Mouse (Mus musculus) left cerebral cortex, adult 2 months (tissue): ENCODE measurements around the gene Syvn1. TPM values are rescaled to one million over a fixed set of nuclear protein-coding genes. Genes with fewer than 3 reads are reported as not detected.

Experiments
- DNase-seq, 2 experiments: peaks; one replicate each; pipeline ENCODE4 v3.0.0; 2021 to 2022; ENCODE audit warnings: low spot score in 2 of 2, mixed read lengths in 1 of 2; ENCODE audit errors: extremely low spot score in 1 of 2
- H3K27ac ChIP-seq: fragments of 200-600 bp; 2 replicates; pipeline ENCODE4 v1.8.1; 2022
- H3K4me3 ChIP-seq: fragments of 200-600 bp; 2 replicates; pipeline ENCODE4 v1.8.1; 2022
- CTCF ChIP-seq: fragments of 200-600 bp; IDR thresholded peaks from 2 replicates; pipeline ENCODE4 v1.8.1; 2022; ENCODE audit warnings: antibody characterized with exemption, mild to moderate bottlenecking, moderate library complexity
- intact Hi-C: fragments of 180-260 bp; cut with DNase I; formaldehyde crosslinking; loops from one replicate; pipeline ENCODE4 v1.15.1; 2025
- microRNA-seq, 2 experiments: library from miRNA; unstranded; fragments of <30 nt; microRNA quantifications; one replicate each; pipeline ENCODE4 v1.2.0; 2021
- total RNA-seq, 2 experiments: library from RNA; stranded (reverse); gene quantifications; 2 replicates each; pipeline ENCODE4 v1.2.3; 2021

Syvn1 gene
- total RNA-seq, 2 experiments from 2014 or later, result 45.7 to 45.8 TPM

- intact Hi-C loops, result no loop called here
- H3K4me3 ChIP-seq, result no peak overlapping the region
These were observed 55.9 kb downstream of the Syvn1 start for GRCm38 (mm10) chr19:6102169-6102853.

More at GRCm38 (mm10) chr19:6102169-6102853, 55.9 kb downstream of the Syvn1 start:
- DNase-seq, result no peak
- no peak overlapping the region for H3K27ac ChIP-seq
- TF ChIP-seq CTCF, result no peak

Small RNA genes lying within 50 kb of the gene (microRNA-seq; reads per million reads assigned to microRNA genes)
- 2.2 to 2.7 reads per million in 2 experiments for gene Mir6988

Other genes with a start within 250 kb of the Syvn1 start
- gene Frmd8, start 171.3 kb upstream of the Syvn1 start, total RNA-seq, result 10 to 100 TPM; 10.1 to 13.4 TPM
- 1 to 10 TPM; 2.5 to 2.7 TPM for gene Slc25a45, start 168.8 kb upstream of the Syvn1 start, total RNA-seq
- 1 to 10 TPM; 4.3 to 4.7 TPM for gene Tigd3, start 152.4 kb upstream of the Syvn1 start, total RNA-seq
- gene Dpf2, start 133.6 kb upstream of the Syvn1 start, total RNA-seq, result 100 to 1,000 TPM in 1 of 2 experiments, 10 to 100 TPM in 1; 94.8 to 100 TPM
- gene Cdc42ep2, start 121.8 kb upstream of the Syvn1 start, total RNA-seq, result 1 to 10 TPM; 4.7 to 4.9 TPM
- 1 to 10 TPM; 5.0 to 6.4 TPM for gene Pola2, start 82.4 kb upstream of the Syvn1 start, total RNA-seq
- gene Slc22a20, start 60.4 kb upstream of the Syvn1 start, total RNA-seq, result not detected
- gene Capn1, start 30.7 kb upstream of the Syvn1 start, total RNA-seq, result 10 to 100 TPM; 20.8 to 23.1 TPM
- 10 to 100 TPM; 40.9 to 41.3 TPM for gene Mrpl49, start 11.2 kb downstream of the Syvn1 start, total RNA-seq
- 100 to 1,000 TPM; 663 to 678 TPM for gene Fau, start 11.3 kb downstream of the Syvn1 start, total RNA-seq
- 10 to 100 TPM; 33.9 to 39.1 TPM for gene Znhit2, start 14.6 kb downstream of the Syvn1 start, total RNA-seq
- 10 to 100 TPM; 26.9 to 30.4 TPM for gene Tm7sf2, start 21.8 kb downstream of the Syvn1 start, total RNA-seq
- 100 to 1,000 TPM in 1 of 2 experiments, 10 to 100 TPM in 1; 85.3 to 101 TPM for gene Vps51, start 30.7 kb downstream of the Syvn1 start, total RNA-seq
- gene Tmem262, start 33.5 kb downstream of the Syvn1 start, total RNA-seq, result not detected
- gene Gm28374, start 35.7 kb downstream of the Syvn1 start, total RNA-seq, result under 1 TPM in 1 of 2 experiments, not detected in 1; 0.54 TPM
- 10 to 100 TPM; 41.8 to 45.8 TPM for gene Zfpl1, start 38.4 kb downstream of the Syvn1 start, total RNA-seq
- not detected for gene Cdca5, start 38.4 kb downstream of the Syvn1 start, total RNA-seq
- not detected for gene AC131692.1, start 47.8 kb downstream of the Syvn1 start, total RNA-seq
- gene Naaladl1, start 59.2 kb downstream of the Syvn1 start, total RNA-seq, result not detected
- gene Sac3d1, start 72.1 kb downstream of the Syvn1 start, total RNA-seq, result 10 to 100 TPM; 19.3 to 22.4 TPM
- 10 to 100 TPM; 41.9 to 43.1 TPM for gene Snx15, start 81.7 kb downstream of the Syvn1 start, total RNA-seq
- gene Batf2, start 94.4 kb downstream of the Syvn1 start, total RNA-seq, result under 1 TPM; 0.26 to 0.84 TPM
- gene Arl2, start 95.0 kb downstream of the Syvn1 start, total RNA-seq, result 10 to 100 TPM; 74.2 to 82.3 TPM
- not detected for gene Majin, start 137.8 kb downstream of the Syvn1 start, total RNA-seq
- gene Gpha2, start 179.8 kb downstream of the Syvn1 start, total RNA-seq, result not detected
- gene Ppp2r5b, start 189.3 kb downstream of the Syvn1 start, total RNA-seq, result 100 to 1,000 TPM; 149 to 158 TPM
- gene Atg2a, start 195.1 kb downstream of the Syvn1 start, total RNA-seq, result 10 to 100 TPM; 37.4 to 40.1 TPM
- gene Ehd1, start 230.1 kb downstream of the Syvn1 start, total RNA-seq, result 10 to 100 TPM; 36.4 to 43.5 TPM